Mouse (Mus musculus) stomach, embryonic 14.5 days (tissue): ENCODE measurements around the gene Clspn. TPM values are rescaled to one million over a fixed set of nuclear protein-coding genes. Genes with fewer than 3 reads are reported as not detected.

Experiments used
- ATAC-seq: fragments of 200-750 bp; cut with Nextera tagmentation; 2 replicates; pipeline ENCODE4 v1.8.0; 2017; ENCODE audit warnings: low read depth, moderate TSS enrichment; ENCODE audit not compliant: insufficient number of reproducible peaks, insufficient read depth, low FRiP score
- H3K27ac ChIP-seq: fragments of 300-500 bp; sonication (generic); 2 replicates; pipeline ENCODE4 v1.5.1; 2014; ENCODE audit warnings: mild to moderate bottlenecking, low read length, moderate library complexity, mixed read lengths
- H3K27me3 ChIP-seq: fragments of 300-500 bp; sonication (generic); 2 replicates; pipeline ENCODE4 v1.6.1; 2014; ENCODE audit warnings: low read length, control low read depth, mixed read lengths; ENCODE audit not compliant: control insufficient read depth, insufficient read depth
- H3K36me3 ChIP-seq: fragments of 300-500 bp; sonication (generic); 2 replicates; pipeline ENCODE4 v1.6.1; 2014; ENCODE audit warnings: mild to moderate bottlenecking, control low read depth, low read length, moderate library complexity, mixed read lengths; ENCODE audit not compliant: control insufficient read depth, insufficient read depth
- H3K4me1 ChIP-seq: fragments of 300-500 bp; sonication (generic); 2 replicates; pipeline ENCODE4 v1.6.1; 2014; ENCODE audit warnings: low read length, control low read depth, mixed read lengths; ENCODE audit not compliant: control insufficient read depth, insufficient read depth
- H3K4me2 ChIP-seq: fragments of 300-500 bp; sonication (generic); replicated peaks from 2 replicates; pipeline ENCODE4 v1.6.1; 2014; ENCODE audit warnings: low read depth, low read length, control low read depth
- H3K4me3 ChIP-seq: fragments of 300-500 bp; sonication (generic); 2 replicates; pipeline ENCODE4 v1.5.1; 2014; ENCODE audit warnings: low read depth, low read length, control low read depth
- H3K9ac ChIP-seq: fragments of 300-500 bp; sonication (generic); replicated peaks from 2 replicates; pipeline ENCODE4 v1.6.1; 2014; ENCODE audit warnings: low read depth, mild to moderate bottlenecking, control low read depth, low read length, moderate library complexity, mixed read lengths
- H3K9me3 ChIP-seq: fragments of 300-500 bp; sonication (generic); 2 replicates; pipeline ENCODE4 v1.6.1; 2016; ENCODE audit warnings: low read depth, low read length, control low read depth; ENCODE audit not compliant: control insufficient read depth
- WGBS: fragments of 180-500 bp; shearing (Covaris S2); extraction: QIAGEN DNeasy Blood & Tissue Kit; methylation state at CpG from one replicate; pipeline ENCODE4 v1.1.7; 2014; 5-methylcytosine and 5-hydroxymethylcytosine counted together
- polyA plus RNA-seq: library from polyadenylated mRNA; unstranded; fragments of >200 nt; fragmentation: Nextera tagmentation; extraction: Ambion mirVana; gene quantifications from 2 replicates; pipeline ENCODE4 v1.2.1, GENCODE M21; 2014

Gene Clspn
- polyA plus RNA-seq, 1 experiment from 2014 or later, result 49.4 TPM

GRCm38 (mm10) chr4:126546183-126546582, 10.6 kb upstream of the Clspn start:
- Histone ChIP-seq H3K36me3 (no peaks in the 10 kb centered on the region), H3K4me2 (no peak overlapping the region), H3K4me1 (no peaks in the 10 kb centered on the region), H3K27ac (no peak overlapping the region), H3K27me3 (no peaks in the 10 kb centered on the region), H3K9me3 (no peaks in the 10 kb centered on the region), H3K4me3 (no peak overlapping the region), H3K9ac (no peak overlapping the region)
- 77% methylated on average over 2 of the region's 2 CpGs for WGBS
- ATAC-seq, result no peak

GRCm38 (mm10) chr4:126552136-126552535, 4.6 kb upstream of the Clspn start:
- Histone ChIP-seq H3K27me3 (no peaks in the 10 kb centered on the region), H3K4me1 (no peaks in the 10 kb centered on the region), H3K27ac (no peak overlapping the region), H3K9ac (no peak overlapping the region), H3K4me3 (no peak overlapping the region), H3K36me3 (no peaks in the 10 kb centered on the region), H3K4me2 (no peak overlapping the region), H3K9me3 (no peaks in the 10 kb centered on the region)
- ATAC-seq, result no peak
- WGBS, result 78% methylated on average over 7 of the region's 7 CpGs

GRCm38 (mm10) chr4:126553105-126553504, 3.6 kb upstream of the Clspn start:
- Histone ChIP-seq H3K27me3 (no peaks in the 10 kb centered on the region), H3K4me1 (0 out of 2 replicates have a peak, but pooled peaks cover 3% of the 10 kb centered on the region), H3K4me3 (no peak overlapping the region), H3K27ac (no peak overlapping the region), H3K9ac (no peak overlapping the region), H3K4me2 (no peak overlapping the region), H3K9me3 (no peaks in the 10 kb centered on the region), H3K36me3 (no peaks in the 10 kb centered on the region)
- no peak for ATAC-seq
- WGBS, result 49% methylated on average over 8 of the region's 8 CpGs

GRCm38 (mm10) chr4:126553685-126554084, 3.0 kb upstream of the Clspn start:
- H3K4me2 ChIP-seq, result no peak overlapping the region
- WGBS, result 84% methylated on average over 1 of the region's 1 CpGs
- 0 out of 2 replicates have a peak, but pooled peaks cover 3% of the 10 kb centered on the region for H3K4me1 ChIP-seq
- ATAC-seq, result no peak
- H3K27ac ChIP-seq, result no peak overlapping the region
- no peaks in the 10 kb centered on the region for H3K36me3 ChIP-seq
- no peak overlapping the region for H3K4me3 ChIP-seq
- H3K9ac ChIP-seq, result no peak overlapping the region
- H3K27me3 ChIP-seq, result no peaks in the 10 kb centered on the region
- H3K9me3 ChIP-seq, result no peaks in the 10 kb centered on the region

- 0 out of 2 replicates have a peak, but pooled peaks cover 3% of the 10 kb centered on the region for H3K4me1 ChIP-seq
Measured at GRCm38 (mm10) chr4:126554462-126554861, 2.3 kb upstream of the Clspn start.

GRCm38 (mm10) chr4:126563798-126564197, 7.1 kb downstream of the Clspn start:
- Histone ChIP-seq H3K4me3 (no peak overlapping the region), H3K36me3 (peaks cover 48% of the 10 kb centered on the region), H3K27ac (no peak overlapping the region), H3K4me1 (no peaks in the 10 kb centered on the region), H3K9me3 (no peaks in the 10 kb centered on the region), H3K27me3 (no peaks in the 10 kb centered on the region), H3K9ac (no peak overlapping the region), H3K4me2 (no peak overlapping the region)
- 76% methylated on average over 6 of the region's 6 CpGs for WGBS
- no peak for ATAC-seq

More at GRCm38 (mm10) chr4:126554462-126554861, 2.3 kb upstream of the Clspn start:
- no peak overlapping the region for H3K9ac ChIP-seq
- no peaks in the 10 kb centered on the region for H3K27me3 ChIP-seq
- no peaks in the 10 kb centered on the region for H3K9me3 ChIP-seq
- no peak overlapping the region for H3K27ac ChIP-seq
- H3K36me3 ChIP-seq, result no peaks in the 10 kb centered on the region; the same call in 1 of the 2 replicates
- no peak for ATAC-seq
- H3K4me3 ChIP-seq, result no peak overlapping the region
- 31% methylated on average over 3 of the region's 3 CpGs for WGBS
- no peak overlapping the region for H3K4me2 ChIP-seq

GRCm38 (mm10) chr4:126567243-126567642, 10.5 kb downstream of the Clspn start:
- Histone ChIP-seq H3K4me3 (no peak overlapping the region), H3K27me3 (no peaks in the 10 kb centered on the region), H3K9ac (no peak overlapping the region), H3K4me1 (no peaks in the 10 kb centered on the region), H3K27ac (no peak overlapping the region), H3K36me3 (peaks cover 40% of the 10 kb centered on the region), H3K9me3 (no peaks in the 10 kb centered on the region), H3K4me2 (no peak overlapping the region)
- ATAC-seq, result no peak
- 93% methylated on average over 4 of the region's 4 CpGs for WGBS

GRCm38 (mm10) chr4:126569783-126570182, 13.0 kb downstream of the Clspn start:
- Histone ChIP-seq H3K27ac (no peak overlapping the region), H3K9me3 (no peaks in the 10 kb centered on the region), H3K4me3 (no peak overlapping the region), H3K4me2 (no peak overlapping the region), H3K36me3 (peaks cover 56% of the 10 kb centered on the region), H3K4me1 (no peaks in the 10 kb centered on the region), H3K27me3 (no peaks in the 10 kb centered on the region), H3K9ac (no peak overlapping the region)
- 93% methylated on average over 3 of the region's 3 CpGs for WGBS
- no peak for ATAC-seq

GRCm38 (mm10) chr4:126576281-126576680, 19.5 kb downstream of the Clspn start:
- no peaks in the 10 kb centered on the region for H3K4me1 ChIP-seq
- no peak overlapping the region for H3K4me2 ChIP-seq
- no peak for ATAC-seq
- no peak overlapping the region for H3K4me3 ChIP-seq
- no peaks in the 10 kb centered on the region for H3K27me3 ChIP-seq
- 95% methylated on average over 5 of the region's 5 CpGs for WGBS
- no peaks in the 10 kb centered on the region for H3K9me3 ChIP-seq
- peaks cover 82% of the 10 kb centered on the region for H3K36me3 ChIP-seq
- H3K9ac ChIP-seq, result no peak overlapping the region
- no peak overlapping the region for H3K27ac ChIP-seq
